Mouse (Mus musculus) telencephalon, adult 2 months (tissue): ENCODE data around the gene Usp40.

Experiments
- DNase-seq: peaks from one replicate; pipeline ENCODE4 v3.0.0-alpha.2; 2011; ENCODE audit warnings: low read depth, low spot score

Gene Usp40

DNA sequence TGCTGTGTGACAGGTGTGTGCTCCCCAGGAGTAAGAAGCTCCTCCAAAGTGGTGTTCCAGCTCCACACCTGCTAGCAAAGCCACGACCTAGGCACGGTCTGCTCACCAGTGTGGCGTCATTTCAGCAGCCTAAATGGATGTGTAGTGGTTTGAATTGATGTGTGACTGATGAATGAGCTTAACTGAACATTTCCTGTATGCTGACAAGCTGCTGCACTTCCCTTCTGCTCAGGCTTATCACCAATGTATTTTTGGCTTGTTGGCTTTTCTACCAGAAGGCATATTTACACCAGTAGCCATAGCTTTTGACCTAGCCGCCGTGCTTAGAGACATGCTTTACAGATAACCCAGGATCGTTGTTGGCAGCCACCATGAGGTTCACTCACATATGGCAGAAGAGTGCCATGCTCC is 60.7 kb downstream of the Usp40 start:
- DNase-seq: no peak

- no peak for DNase-seq
Measured at GRCm38 (mm10) chr1:87941765-87942164, 66.6 kb downstream of the Usp40 start.

DNA sequence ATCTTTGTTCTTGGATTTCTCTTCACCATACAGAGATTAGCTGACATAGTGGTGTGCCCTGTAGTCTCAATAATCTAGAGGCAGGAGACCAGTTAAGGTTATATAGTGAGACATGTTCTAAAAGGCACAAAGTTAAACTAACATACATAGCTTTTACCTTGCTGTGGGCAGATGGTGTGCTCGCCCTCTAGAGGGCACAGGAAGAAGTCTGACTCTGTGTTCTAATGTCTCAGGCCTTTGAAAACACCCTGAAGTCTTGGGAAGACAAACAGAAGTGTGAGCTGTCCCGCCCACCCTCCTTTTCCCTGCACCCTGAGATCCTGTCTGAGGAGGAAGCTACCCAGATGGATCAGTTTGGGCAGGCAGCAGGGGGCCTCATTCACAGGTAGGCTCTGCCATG is 71.8 kb downstream of the Usp40 start:
- DNase-seq: no peak

- DNase-seq: peak; percentile 69
Measured at GRCm38 (mm10) chr1:87936075-87936474, 72.3 kb downstream of the Usp40 start.

- DNase-seq: no peak
Measured at GRCm38 (mm10) chr1:87935546-87935945, 72.8 kb downstream of the Usp40 start.

- no peak for DNase-seq
Measured at GRCm38 (mm10) chr1:87935095-87935494, 73.3 kb downstream of the Usp40 start.

DNA sequence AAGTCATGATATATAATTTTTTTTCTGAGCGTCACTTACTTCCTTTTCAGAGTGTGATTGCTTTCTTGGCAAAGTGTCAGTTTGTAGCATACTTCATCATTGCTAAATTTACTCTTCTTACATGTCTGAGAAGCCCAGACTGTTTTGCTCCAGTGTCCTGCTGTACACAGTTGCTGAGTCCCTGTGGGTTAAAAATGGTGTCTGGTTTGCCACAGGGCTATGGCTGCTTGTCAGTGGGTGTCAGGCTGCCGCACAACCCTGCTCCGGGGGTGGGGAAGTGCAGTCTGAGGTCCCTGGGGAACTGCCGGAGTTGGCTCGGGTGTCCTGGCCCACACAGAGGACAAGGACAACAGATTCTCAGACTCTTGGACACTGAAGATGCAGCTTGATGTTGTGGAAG is 75.3 kb downstream of the Usp40 start:
- peak; percentile 61 for DNase-seq

- no peak for DNase-seq
Measured at GRCm38 (mm10) chr1:87929730-87930129, 78.6 kb downstream of the Usp40 start.

DNA sequence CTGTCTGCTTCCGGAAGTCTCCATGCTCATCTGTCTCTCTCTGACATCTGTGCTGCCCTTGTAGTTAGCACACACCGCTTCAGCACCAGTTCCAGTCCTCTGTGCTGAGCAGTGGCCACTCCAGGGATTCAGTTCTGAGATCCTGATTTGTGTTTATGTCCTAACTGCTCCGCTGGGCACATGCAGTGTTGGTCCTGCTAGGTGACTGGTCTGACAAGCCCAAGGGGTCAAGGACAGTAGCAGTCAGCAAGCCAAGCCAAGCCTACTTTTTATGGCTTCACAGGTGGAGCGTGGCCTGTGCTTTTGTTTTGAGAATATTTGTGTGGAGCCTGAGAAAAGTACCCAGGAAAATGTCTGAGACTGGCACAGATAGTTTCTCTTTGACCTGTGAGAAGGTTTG is 83.5 kb downstream of the Usp40 start:
- DNase-seq: no peak

DNA sequence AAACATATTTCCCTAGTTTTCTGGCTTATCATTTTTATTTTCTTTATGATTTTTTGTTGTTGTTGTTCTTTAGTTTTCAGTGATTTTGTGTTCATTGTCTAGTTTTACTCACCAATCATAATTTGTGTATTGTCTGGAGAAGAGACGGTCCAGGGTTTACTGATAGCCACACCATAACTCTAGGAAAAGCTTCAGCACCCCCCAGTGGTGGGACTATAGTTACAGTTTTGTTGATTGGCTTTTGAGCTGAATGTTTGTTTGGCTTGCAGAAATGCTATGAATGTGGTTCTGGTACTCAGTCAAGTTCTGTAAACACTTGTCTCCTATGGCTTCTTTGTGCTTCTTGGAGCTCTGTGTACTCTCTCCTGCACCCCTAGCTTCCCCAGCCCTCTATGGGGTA is 85.7 kb downstream of the Usp40 start:
- no peak for DNase-seq

GRCm38 (mm10) chr1:87920056-87920614 is 88.2 kb downstream of the Usp40 start:
- no peak for DNase-seq

- no peak for DNase-seq
Measured at GRCm38 (mm10) chr1:87918061-87918460, 90.3 kb downstream of the Usp40 start.

DNA sequence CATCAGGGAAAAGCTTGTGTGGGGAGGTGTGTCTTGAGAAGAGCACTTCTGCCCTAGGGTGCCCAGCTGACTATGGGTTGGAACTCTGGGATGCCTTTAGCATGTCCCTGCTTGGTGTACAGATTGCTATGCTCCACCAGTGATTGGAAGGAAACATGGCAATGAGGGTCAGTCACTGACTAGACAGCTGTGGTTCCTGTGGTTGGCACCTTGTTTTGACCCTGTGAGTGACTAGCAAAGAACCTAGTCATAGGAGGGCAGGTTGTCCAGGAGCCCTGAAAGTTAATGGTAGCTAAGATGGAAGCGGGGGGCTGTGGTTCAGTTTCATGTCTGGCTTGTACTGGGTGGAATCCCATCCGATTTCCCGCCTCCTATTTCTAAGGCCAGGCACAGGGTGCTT is 91.0 kb downstream of the Usp40 start:
- no peak for DNase-seq

DNA sequence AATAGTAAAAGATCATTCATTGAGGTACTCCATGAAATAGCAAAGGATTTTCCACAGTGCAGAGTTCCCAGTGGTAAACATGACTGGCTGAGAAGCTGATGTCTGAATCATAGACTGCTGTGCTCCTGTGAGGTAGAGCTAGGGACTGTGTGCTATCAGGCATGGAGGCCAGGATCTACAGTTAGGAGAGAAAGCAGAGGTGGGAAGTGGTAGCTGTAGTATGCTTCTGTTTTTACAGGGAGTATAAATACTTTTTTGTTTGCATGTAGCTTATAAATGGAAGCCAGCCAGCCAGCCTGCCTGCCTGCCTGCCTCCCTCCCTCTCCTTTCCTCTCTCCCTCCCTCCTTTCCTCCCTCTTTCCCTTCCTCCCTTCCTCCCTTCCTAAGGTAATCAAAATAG is 95.0 kb downstream of the Usp40 start:
- DNase-seq: no peak

DNA sequence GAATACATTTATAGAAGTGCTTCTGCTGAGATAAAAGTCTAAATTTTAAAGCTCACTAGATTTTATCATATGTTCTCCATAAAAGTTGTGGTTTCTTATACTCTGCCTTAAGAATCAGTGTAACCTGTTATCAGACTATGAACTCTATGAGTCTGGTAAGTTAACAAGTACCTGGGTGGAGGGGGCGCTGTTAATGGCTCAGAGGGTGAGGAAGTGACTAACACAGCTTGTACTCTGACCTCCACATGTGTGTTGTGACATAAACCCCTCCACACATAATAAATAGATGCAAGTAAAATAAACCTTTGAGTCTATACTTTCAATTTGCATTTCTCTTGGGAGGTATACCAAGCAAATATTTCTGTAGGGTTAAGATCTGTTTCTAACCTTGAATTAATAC is 97.9 kb downstream of the Usp40 start:
- DNase-seq: no peak

DNA sequence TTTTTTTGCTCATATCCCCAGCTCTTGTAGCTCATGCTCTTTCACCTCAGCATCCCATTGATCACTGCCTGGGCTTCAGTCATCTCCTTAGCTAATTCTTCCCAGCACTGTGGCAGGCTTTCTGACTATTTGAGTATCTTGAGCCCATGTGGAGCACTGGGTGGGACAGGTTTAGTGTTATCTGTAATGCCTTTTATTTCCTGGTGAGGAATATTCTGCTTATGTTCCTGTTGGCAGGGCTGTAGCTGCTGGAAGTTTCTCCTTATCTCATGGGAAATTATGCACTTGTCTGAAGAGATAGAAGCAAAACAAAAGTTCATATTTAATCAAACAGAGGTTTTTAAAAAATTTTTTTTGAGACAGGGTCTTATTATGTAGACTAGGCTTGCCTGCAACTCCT is 98.8 kb downstream of the Usp40 start:
- no peak for DNase-seq

GRCm38 (mm10) chr1:87908736-87909135 is 99.6 kb downstream of the Usp40 start:
- DNase-seq: no peak

- no peak for DNase-seq
Measured at GRCm38 (mm10) chr1:87908006-87908405, 100.3 kb downstream of the Usp40 start.

DNA sequence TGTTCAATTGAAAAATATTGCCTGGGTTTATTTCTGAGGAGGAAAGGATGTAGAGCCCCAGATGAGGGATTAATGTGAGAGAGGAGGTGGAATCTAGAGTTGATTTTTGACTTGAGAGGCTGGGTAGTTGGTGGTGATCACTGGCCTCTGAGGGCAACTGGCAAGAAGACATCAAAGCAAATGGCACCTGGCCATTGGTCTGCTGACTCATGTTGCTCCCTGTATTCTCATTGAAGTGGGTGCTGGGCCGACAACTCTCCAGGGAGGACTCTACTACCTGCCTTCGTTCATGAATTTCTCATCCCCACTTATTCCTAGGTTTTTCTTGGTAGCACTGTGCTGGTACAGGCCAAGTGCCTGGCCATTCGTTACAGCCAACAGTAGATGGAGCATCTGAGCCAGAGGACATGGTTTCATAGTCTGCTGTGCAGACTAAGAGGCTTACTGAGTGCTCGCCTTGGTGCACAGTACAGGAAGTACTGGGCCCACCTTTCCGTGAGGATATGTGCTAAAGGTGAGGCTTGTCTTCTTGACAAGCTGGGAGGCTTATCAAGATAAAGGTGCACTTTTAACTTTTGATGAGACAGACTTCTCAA is 101.9 kb downstream of the Usp40 start:
- no peak for DNase-seq

- no peak for DNase-seq
Measured at GRCm38 (mm10) chr1:87902186-87902585, 106.2 kb downstream of the Usp40 start.

DNA sequence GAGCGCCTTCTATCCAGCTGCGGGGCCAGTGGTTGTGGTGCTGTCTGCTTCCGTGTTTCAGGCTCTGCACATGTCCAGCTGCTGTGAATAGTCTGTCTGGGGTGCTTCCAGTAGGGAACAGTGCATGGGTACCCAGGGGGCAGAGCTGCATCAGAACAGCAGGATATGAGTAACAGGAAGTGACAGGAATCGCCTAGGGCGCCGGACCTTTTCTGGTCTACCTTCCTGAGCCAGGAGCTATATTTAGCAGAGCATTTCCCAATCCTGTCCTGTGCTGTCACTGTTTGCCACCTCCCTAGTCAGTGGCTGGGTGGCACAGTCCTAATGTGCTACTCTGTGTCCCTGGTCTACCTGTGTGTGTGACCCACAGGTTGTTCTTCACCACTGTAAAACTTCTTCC is 107.4 kb downstream of the Usp40 start:
- DNase-seq: no peak

DNA sequence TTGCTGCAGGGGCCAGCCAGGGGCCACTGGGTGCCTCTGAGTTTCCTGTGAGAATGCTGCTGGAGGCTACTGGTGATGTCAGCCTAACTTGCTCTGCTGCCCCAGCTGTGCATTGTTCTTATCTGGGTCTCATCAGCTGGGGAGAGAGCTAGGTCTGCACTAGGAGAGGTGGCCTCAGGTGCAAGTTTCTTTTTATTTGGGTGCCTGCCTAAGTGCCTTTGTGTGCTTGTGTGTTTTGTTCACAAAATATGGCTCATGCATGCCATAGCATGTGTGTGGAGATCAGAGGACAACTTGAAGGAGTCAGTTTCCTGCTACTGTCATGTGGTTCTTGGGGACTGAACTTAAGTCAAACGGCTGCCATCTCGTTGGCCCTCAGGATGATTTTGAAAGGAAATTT is 108.7 kb downstream of the Usp40 start:
- DNase-seq: no peak

- DNase-seq: no peak
Measured at GRCm38 (mm10) chr1:87896921-87897320, 111.4 kb downstream of the Usp40 start.
